Mouse (Mus musculus): ENCODE data around the gene Pak2. TPM values are rescaled to one million over a fixed set of nuclear protein-coding genes. Genes with fewer than 3 reads are reported as not detected.

The Pak2 gene
- polyA plus RNA-seq, 1 experiment from 2014 or later: 31.2 TPM

DNA sequence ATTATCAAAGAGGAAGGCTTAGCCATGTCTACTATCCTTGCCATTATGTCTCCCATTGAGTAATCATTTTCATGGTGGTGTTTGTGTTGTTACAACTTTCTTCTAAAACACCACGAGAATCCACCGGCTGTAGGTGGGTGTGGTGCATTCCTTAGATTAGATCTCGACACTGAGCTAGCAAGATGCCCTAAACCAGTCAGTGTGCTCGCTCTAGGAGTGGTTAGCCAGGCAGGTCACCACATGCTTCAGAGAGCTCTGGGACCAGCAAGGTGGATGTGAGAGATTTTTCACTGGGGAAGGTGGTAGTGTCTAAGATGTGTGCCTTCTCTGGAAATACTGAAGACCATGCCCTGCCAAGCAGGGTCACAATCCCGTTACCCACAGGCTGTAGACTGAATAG, 37.0 kb upstream of the Pak2 start:
- H3K9ac ChIP-seq (ENCODE audit: low read depth, low read length): no peak overlapping the region
- H3K4me1 ChIP-seq (replicated peaks; ENCODE audit: insufficient read depth, low read length): no peaks in the 10 kb centered on the region
- ATAC-seq (replicated peaks; ENCODE audit: low FRiP score, low read depth) (no peak), DNase-seq (ENCODE audit: low spot score) (no peak)
- H3K9me3 ChIP-seq (replicated peaks; ENCODE audit: low read length): no peaks in the 10 kb centered on the region
- no peak overlapping the region for H3K4me2 ChIP-seq (ENCODE audit: low read length)
- no peaks in the 10 kb centered on the region for H3K36me3 ChIP-seq (ENCODE audit: insufficient read depth, low read length)
- no peak overlapping the region for H3K27ac ChIP-seq
- no peaks in the 10 kb centered on the region for H3K27me3 ChIP-seq (ENCODE audit: insufficient read depth, low read length)
- H3K4me3 ChIP-seq (replicated peaks; ENCODE audit: low read depth, low read length): no peak overlapping the region
- WGBS: 35% methylated on average over 5 of the region's 5 CpGs
- TF ChIP-seq CTCF (IDR thresholded peaks at IDR 0.05; ENCODE audit: low read depth): no peak

DNA sequence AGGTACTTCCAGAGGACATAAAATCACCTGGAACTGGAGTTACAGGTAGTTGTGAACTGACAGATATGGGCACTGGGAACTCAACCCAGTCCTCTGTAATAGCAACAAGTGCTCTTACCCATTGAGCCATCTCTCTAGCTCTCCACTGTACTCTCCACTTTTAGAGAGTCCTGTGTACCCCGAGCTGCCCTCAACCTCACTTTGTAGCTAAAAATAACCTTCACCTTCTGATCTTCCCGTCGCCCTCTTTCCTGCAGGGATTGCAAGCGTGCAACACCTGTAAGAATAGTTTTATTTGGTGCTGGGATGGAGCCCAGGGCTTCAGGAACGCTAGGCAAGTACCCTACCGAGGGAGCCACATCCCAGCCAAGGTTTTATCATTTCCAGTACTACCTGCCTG, 36.6 kb upstream of the Pak2 start:
- H3K4me3 ChIP-seq (replicated peaks; ENCODE audit: low read depth, low read length): no peak overlapping the region
- H3K4me2 ChIP-seq (ENCODE audit: low read length): peak overlapping the region; percentile 35; the same call in 1 of the 2 replicates
- H3K27me3 ChIP-seq (ENCODE audit: insufficient read depth, low read length): no peaks in the 10 kb centered on the region
- H3K4me1 ChIP-seq (replicated peaks; ENCODE audit: insufficient read depth, low read length): no peaks in the 10 kb centered on the region
- no peak for TF ChIP-seq CTCF (IDR thresholded peaks at IDR 0.05; ENCODE audit: low read depth)
- no peaks in the 10 kb centered on the region for H3K9me3 ChIP-seq (replicated peaks; ENCODE audit: low read length)
- H3K9ac ChIP-seq (ENCODE audit: low read depth, low read length): no peak overlapping the region
- no peak overlapping the region for H3K27ac ChIP-seq
- ATAC-seq (replicated peaks; ENCODE audit: low FRiP score, low read depth) (no peak), DNase-seq (ENCODE audit: low spot score) (no peak)
- H3K36me3 ChIP-seq (ENCODE audit: insufficient read depth, low read length): no peaks in the 10 kb centered on the region
- 58% methylated on average over 6 of the region's 6 CpGs for WGBS

DNA sequence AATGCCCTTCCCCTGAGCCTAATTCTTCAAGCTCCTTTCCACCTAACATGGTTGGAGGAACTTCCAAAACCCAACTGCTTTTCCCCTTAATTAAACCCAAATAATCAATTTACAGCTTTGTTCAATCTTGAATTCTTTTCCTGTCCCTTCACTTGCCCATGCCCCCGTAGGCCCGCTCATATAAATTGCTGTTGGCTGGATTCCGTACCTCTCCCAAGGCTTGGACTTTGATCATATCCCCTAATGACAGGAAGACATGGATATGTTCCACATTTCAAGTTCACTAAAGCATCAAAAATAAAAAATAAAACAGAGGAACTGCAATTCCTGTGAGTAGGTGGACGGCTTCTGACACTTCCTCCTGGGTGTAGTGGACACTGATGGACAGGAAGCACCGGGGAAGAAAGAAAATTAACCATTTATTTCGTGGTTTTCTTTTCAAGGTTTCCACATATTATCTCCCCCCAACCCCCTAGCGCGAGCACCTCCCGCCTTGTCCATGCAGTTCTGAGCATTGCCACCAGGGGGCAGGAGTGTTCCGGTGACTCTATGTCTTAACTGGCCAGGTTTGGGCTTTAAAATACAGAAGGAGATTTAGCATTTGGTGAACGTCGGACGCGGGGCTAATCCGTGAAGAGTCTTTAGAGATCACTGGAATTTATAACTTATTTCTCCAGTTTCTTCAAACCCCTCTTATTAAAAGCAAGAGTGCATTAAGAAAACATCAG, 36.0 kb upstream of the Pak2 start:
- H3K9ac ChIP-seq (ENCODE audit: low read depth, low read length): no peak overlapping the region

DNA sequence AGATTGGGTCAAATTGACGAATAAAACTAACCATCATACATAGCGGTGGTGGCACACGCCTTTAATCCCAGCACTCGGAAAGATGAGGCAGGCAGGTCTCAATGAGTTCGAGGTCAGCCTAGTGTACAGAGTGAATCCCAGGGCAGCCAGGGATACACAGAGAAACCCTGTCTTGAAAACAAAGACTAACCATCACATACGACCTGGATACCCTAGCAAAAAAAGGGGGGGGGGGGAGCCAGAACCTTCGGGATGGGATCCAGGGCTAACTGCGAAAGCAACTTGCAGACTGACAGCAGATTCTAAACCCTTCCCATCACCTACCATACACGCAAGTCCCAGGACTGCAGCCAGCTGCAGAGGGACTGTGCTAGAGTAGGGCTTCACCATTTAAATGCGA, 35.3 kb upstream of the Pak2 start:
- Histone ChIP-seq H3K4me3 (replicated peaks; ENCODE audit: low read depth, low read length) (no peak overlapping the region), H3K4me1 (replicated peaks; ENCODE audit: insufficient read depth, low read length) (no peaks in the 10 kb centered on the region), H3K36me3 (ENCODE audit: insufficient read depth, low read length) (no peaks in the 10 kb centered on the region), H3K27me3 (ENCODE audit: insufficient read depth, low read length) (no peaks in the 10 kb centered on the region), H3K4me2 (ENCODE audit: low read length) (no peak overlapping the region), H3K9ac (ENCODE audit: low read depth, low read length) (no peak overlapping the region), H3K9me3 (replicated peaks; ENCODE audit: low read length) (no peaks in the 10 kb centered on the region), H3K27ac (no peak overlapping the region)
- ATAC-seq (replicated peaks; ENCODE audit: low FRiP score, low read depth): no peak
- WGBS: 83% methylated on average over 10 of the region's 10 CpGs
- TF ChIP-seq CTCF (IDR thresholded peaks at IDR 0.05; ENCODE audit: low read depth): no peak
- no peak for DNase-seq (ENCODE audit: low spot score)

More for the DNA sequence above, 36.0 kb upstream of the Pak2 start:
- ATAC-seq (replicated peaks; ENCODE audit: low FRiP score, low read depth) (no peak), DNase-seq (ENCODE audit: low spot score) (peak; percentile 86)
- Histone ChIP-seq H3K9me3 (replicated peaks; ENCODE audit: low read length) (no peaks in the 10 kb centered on the region), H3K27me3 (ENCODE audit: insufficient read depth, low read length) (no peaks in the 10 kb centered on the region), H3K4me1 (replicated peaks; ENCODE audit: insufficient read depth, low read length) (no peaks in the 10 kb centered on the region), H3K4me3 (replicated peaks; ENCODE audit: low read depth, low read length) (no peak overlapping the region), H3K36me3 (ENCODE audit: insufficient read depth, low read length) (no peaks in the 10 kb centered on the region), H3K27ac (no peak overlapping the region), H3K4me2 (ENCODE audit: low read length) (peak overlapping the region; percentile 35)
- TF ChIP-seq CTCF (IDR thresholded peaks at IDR 0.05; ENCODE audit: low read depth): peak; percentile 98
- WGBS: 8% methylated on average over 15 of the region's 15 CpGs

DNA sequence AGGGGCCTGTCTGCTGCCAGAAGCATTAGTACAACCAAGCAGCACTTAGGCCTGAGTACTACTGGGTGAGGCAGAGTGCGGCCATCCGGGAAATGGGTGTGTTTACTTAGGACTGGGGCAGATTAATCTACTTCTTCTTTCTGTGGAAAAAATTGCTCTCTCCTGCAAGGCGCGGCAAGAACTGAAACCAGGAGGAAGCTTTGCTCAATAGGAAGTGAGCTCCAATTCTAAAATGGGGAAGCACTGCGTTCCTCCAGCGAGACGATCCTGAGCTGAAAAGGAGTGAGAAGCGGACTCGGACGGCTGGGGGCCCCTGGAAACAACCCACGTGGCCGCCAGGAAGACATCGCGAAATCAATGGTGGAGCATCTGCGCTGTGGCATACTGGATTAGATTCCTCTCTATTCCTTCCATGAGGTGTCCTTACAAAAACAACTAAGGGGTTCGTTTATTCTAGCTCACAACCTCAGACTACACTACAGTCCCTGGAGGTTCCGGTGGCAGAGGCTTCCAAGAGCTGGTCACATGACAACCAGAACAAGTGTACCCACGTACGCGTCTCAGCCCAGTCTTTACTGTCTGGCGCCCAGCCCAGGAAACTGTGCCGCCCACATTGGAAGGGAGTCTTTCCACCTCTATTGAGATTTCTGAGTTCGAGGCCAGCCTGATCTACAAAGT, 34.5 kb upstream of the Pak2 start:
- no peaks in the 10 kb centered on the region for H3K9me3 ChIP-seq (replicated peaks; ENCODE audit: low read length)
- H3K36me3 ChIP-seq (ENCODE audit: insufficient read depth, low read length): no peaks in the 10 kb centered on the region
- no peaks in the 10 kb centered on the region for H3K4me1 ChIP-seq (replicated peaks; ENCODE audit: insufficient read depth, low read length)
- H3K27ac ChIP-seq: no peak overlapping the region
- no peaks in the 10 kb centered on the region for H3K27me3 ChIP-seq (ENCODE audit: insufficient read depth, low read length)
- ATAC-seq (replicated peaks; ENCODE audit: low FRiP score, low read depth) (no peak; the same call in 1 of the 2 replicates), DNase-seq (ENCODE audit: low spot score) (no peak)
- WGBS: 64% methylated on average over 23 of the region's 23 CpGs
- no peak overlapping the region for H3K4me3 ChIP-seq (replicated peaks; ENCODE audit: low read depth, low read length)
- no peak overlapping the region for H3K9ac ChIP-seq (ENCODE audit: low read depth, low read length)
- TF ChIP-seq CTCF (IDR thresholded peaks at IDR 0.05; ENCODE audit: low read depth): no peak
- peak overlapping the region; percentile 21 for H3K4me2 ChIP-seq (ENCODE audit: low read length)

DNA sequence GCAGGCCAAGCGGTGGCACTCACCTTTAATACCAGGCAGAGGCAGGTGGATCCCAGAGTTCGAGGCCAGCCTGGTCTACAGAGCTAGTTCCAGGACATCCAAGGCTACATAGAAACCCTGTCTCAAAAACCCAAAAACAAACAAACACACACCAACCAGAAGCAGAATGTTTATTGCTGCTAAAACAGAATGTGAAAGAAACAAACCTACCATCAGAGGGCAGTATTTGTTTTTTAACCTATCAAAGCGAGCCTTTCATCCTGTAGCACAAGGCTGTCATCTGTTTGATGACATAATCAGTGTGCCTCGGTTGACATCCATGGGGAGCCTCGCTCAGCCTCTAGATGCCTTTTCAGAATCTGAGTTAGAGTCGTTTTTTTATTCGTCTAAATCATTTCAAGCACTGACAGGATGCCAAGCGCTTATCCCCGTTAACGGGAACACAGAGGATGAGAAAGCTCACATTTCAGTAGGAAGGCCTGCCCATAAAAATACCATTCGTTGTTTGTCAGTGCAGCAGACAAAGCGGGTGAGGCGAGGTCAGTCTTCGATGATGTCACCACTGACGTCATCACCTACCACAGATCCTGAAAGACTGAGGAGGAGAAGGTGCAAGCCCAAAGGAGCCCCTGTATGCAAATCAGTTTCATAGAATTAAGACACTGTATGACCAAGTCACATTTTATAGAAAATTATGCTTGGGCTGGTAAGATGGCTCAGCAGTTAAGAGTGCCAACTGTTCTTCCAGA, 32.0 kb upstream of the Pak2 start:
- Histone ChIP-seq H3K4me1 (replicated peaks; ENCODE audit: insufficient read depth, low read length) (no peaks in the 10 kb centered on the region), H3K36me3 (ENCODE audit: insufficient read depth, low read length) (peaks cover 15% of the 10 kb centered on the region), H3K9me3 (replicated peaks; ENCODE audit: low read length) (no peaks in the 10 kb centered on the region), H3K4me2 (ENCODE audit: low read length) (no peak overlapping the region), H3K9ac (ENCODE audit: low read depth, low read length) (no peak overlapping the region), H3K27me3 (ENCODE audit: insufficient read depth, low read length) (no peaks in the 10 kb centered on the region), H3K4me3 (replicated peaks; ENCODE audit: low read depth, low read length) (no peak overlapping the region), H3K27ac (no peak overlapping the region)
- WGBS: 62% methylated on average over 15 of the region's 15 CpGs
- DNase-seq (ENCODE audit: low spot score) (peak; percentile 27), ATAC-seq (replicated peaks; ENCODE audit: low FRiP score, low read depth) (no peak)
- TF ChIP-seq CTCF (IDR thresholded peaks at IDR 0.05; ENCODE audit: low read depth): peak; percentile 36; the same call in 1 of the 2 replicates
